Mouse (Mus musculus): Measurements from ENCODE around the gene Cpeb3.

GRCm38 (mm10) chr19:37199889-37200288, 8.5 kb downstream of the Cpeb3 start:
- TF ChIP-seq POLR2A (IDR thresholded peaks at IDR 0.05; ENCODE audit: control insufficient read depth, extremely low read depth, insufficient read depth, low read length, poor library complexity) (no peak), CTCF (IDR thresholded peaks at IDR 0.05; ENCODE audit: borderline replicate concordance, control insufficient read depth, extremely low read depth, insufficient read depth, low read length, poor library complexity) (no peak)
